Mouse (Mus musculus) R1 (cell line): ENCODE results near the gene Tnfrsf25.
A peak's percentile ranks its signal among the peaks of the same experiment; 100 is the strongest.

Source experiments
- DNase-seq: peaks from one replicate; pipeline ENCODE4 v3.0.0-alpha.2; 2018; ENCODE audit warnings: low read depth, low spot score

The Tnfrsf25 gene

DNA sequence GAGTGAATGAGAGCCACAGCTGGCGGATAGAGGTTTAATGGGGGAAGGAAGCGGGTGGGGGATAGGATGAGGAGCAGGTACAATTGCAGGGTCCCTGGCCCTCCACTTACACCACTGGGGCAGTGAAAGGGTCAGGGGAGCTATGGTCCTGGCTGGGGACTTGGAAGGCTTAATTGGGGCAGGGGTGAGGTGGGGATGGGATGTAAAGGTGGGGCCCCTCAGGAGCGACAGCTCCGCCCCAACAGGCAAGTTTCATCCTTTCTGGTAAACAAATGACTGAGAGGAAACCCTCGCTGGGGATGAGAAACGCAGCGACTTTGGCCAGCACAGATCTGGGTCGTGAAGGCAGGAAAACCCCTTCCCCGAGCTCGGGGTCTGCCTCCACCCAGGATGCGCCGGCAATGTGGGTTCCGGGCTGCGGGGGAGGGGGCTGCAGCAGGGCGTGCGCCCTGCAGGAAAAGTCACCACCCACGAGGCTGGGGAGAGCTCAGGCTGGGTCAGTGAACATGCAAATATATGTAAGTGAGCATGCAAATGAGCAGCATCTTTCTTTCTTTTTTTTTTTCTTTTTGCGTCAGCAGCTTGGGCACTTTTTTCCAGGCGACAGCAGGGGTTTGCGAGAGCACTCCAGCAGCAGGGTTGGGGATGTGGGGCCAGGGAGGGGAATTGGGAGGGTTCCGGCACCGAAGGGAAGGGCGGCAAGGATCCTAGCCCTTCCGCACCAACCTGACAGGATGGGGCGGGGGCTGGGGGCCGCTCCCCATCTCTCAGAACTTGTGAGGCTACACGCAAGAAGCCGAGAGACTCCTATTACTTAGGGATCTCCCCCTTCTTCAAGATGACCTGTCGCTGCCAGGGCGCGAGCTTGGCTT, 4.8 kb downstream of the Tnfrsf25 start:
- peak; percentile 60 for DNase-seq

DNA sequence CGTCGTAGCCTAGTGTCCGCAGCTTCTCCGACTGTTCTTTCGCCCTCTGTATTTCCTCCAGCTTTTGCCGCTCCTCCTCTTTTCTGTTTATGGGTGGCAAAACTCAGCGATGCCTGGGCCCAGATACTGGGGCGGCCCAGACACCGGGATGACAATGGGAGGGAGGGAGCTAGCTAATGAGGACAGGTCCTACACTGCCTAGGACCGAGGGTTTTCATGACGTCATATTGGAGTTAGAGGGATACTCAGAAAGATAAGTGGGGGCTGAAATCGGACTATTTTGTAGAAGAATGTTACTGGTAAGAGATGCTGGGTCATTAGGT, 5.4 kb downstream of the Tnfrsf25 start:
- no peak for DNase-seq

DNA sequence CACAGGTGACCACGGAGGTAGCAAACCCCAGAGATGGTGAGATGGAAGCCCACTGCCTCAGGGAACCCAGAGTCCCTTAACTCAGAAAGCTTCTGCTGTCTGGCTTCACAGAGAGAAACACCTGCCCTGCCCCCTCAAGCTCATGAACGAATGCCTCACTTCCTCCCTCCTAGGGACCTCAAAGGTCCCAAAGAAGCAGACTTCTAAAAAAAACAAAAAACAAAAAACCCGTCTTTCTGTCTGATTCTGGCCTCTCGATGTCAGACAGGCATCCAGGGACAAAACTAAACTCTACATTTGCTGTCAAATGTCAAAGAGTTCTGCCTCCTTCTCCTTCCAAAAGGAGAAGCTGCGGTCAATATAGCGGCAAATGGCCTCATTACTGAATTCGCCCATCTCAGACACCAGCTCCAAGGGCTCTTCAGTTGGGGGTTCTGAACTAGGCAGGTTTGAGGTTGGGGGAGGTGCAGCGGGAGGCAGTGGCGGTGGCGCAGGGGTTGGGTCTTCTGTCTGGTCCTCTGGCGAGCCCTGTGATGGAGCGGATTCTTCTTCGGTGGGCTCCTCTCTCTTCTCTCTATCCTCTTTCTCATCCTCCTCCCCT, 8.7 kb downstream of the Tnfrsf25 start:
- no peak for DNase-seq

DNA sequence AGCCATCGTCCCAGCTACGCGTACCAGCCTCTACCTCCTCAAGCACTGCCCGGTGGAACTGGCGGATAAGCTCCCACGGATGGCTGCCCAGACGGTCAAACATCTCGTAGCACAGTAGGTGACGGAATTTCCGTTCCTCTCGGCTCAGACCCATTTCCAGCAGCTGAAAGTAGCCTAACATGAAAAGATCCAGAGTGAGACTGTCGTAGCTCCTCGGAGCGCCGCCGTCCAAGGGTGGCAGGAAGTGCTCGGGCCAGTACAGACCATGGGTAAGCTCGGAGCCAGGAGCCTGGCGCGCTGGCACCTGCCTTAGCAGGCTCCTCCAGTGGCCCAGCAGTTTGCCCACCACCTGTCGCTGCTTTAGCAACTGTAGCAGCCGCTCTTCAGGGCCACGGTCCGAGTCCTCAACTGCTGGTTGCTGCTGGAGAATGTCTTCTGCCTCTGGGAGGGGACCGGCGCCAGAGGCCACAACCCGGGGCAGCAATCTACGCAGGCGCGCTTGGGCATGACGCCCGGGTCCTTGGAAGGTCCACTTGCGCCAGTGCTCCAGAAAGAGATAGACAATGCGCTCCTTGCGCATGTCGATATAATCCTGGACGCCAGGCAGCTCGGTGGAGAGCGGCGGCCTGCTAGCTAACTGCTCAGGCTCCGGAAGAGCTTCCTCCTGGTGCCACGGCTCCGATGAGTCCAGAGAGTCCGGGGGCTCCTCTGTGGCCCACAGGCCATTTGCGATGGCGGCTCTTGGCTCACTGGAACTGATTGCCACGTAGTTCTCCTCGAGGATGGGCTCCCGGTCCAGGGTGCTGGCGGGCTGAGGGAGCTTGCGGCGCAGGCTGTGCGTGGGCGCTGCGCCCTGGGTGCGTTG, 9.7 kb downstream of the Tnfrsf25 start:
- DNase-seq: peak; percentile 31

DNA sequence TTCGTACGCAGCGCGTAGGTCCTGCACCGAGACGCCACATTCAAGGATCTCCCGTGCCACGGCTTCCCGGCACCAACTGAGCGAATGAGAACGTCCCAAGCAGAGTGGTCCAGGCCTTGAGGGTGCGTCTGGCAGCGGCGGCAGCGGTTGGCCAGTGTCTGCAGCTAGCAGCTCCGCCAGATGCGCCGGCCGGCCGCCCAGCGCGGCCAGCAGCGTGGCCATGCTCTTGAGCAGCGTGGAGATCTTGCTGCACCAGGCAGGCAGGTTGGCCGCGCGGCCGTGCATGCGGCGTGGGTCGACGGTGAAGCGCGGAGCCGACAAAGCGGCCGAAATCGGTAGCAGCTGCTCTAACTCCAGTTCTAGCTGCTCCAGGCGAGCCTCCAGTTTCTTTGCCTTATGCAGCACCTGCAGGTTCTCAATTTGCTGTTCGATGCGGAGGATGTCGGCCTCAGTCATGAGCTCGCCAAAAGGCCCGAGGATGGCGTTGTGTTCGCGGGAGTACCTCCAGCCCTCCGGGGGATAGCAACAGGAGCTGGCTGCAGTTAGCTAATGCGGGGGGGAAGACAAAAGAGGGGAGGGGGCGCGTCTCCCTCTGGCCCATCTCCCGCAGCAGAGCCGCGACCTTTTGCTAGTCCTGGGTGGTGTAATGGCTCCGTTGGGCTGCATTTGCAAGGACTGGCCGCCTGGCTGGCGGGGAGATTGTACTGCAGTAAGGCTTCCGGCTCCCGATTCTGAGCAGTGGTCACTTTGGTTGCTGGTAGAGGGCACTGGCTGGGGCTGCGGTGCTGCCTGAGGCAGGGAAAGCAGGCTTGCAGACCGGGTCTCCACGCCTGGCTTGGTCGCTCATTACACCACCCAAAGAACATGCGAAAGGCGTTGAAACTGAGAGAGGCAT, 10.5 kb downstream of the Tnfrsf25 start:
- DNase-seq: peak; percentile 46

DNA sequence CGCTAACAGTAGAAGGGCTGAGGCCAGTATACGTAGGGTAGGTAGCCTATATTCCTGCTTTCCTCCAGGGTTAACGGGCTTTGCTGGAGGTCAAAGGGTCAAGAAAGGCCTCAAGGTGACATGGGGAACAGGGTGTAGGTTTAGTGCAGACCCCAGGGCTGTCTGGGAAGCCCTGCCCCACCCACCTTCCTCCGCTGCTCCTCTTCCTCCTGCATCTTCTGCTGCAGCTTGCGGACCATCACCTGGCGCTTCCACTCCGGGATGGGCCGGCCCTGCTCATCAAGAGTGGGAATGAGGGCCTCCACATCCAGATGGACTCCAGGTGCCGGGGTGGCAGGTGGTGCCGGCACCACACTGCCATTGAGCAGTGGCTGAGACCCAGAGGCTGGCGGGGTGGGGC, 12.2 kb downstream of the Tnfrsf25 start:
- no peak for DNase-seq

DNA sequence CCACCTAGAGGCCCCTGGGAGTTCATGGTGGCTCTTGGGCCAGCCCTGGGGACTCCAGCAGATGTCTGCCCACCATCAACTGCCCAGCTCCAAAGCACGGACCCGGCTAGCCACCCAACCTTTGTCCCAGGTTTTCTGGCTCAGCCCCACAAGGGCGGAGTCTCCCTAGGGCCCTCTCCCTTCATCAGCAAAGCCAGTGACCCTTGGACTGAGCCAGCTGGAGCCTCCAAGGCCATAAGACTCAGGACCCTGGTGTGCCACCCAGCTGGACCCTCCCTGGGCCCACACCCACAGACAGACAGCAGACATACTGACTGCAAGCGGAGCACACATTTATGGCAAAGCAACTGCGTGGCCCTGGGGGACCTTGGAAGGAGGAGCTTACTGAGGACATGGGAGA, 13.1 kb downstream of the Tnfrsf25 start:
- DNase-seq: no peak

DNA sequence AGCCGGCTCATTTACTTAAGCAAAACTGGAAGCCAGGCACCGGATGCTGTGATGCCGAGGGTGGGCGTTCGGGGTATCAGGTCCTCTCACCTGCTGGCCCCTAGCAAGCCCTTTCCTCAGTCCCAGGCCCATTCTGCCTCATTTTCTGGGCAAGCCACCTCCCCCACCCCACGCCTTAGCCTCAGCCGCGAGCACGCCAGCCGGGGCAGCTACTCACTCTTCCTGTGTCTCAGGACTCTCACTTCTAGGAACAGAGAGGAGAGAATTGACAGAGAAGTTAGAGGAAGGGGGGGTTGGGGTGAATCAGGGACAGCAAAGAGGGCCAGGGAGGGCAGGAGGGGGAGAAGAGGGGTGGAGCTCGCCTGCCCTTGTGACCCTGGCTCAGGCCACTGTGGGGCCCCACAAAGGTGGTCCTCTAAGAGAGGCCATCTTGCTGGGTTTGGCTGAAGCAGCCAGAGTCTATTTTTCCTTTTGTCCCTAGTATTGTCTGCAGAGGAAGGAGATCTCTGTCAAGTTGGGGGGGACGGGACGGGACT, 13.7 kb downstream of the Tnfrsf25 start:
- DNase-seq: no peak

DNA sequence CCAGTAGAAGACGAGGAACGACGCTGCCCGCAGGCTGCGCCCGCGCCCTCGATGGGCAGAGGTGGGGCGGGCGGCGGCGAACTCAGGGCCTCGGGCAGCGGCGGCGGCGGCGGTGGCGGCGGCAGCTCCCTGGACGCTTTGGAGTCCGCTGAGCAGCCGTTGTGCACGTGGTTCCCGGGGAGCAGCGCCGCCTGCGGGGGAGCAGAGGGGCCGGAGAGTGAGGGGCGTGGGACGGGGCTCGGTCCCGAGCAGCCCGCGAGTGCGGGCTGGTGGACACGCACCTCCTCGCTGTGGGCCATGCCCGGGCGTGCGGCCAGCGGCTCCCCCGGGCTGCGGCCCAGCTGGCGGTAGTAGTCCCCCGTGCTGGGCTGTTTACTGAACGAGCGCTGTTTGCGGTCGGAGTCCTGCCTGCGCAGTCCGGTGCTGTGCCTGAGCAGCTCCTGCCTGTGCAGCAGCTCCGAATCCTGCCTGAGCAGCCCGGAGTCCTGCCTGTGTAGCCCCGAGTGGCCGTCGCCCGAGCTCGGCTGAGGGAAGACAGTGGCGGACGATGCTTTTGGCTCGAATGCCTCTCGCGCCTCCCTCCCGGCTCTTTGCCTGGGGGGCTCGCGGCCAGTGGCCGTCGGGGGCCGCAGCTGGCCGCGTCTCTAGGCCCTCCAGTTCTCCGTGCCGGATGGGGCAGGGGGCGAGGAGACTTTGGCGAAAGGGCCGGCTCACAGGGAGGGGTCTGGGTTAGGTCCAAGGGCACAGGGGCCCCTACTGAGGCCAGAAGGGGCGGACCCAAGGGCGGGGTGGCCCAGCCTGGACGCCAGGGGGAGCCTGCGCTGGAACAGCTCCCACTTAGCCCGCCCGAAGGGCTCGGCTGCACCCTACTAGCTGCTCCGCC, 15.3 kb downstream of the Tnfrsf25 start:
- peak; percentile 60 for DNase-seq

DNA sequence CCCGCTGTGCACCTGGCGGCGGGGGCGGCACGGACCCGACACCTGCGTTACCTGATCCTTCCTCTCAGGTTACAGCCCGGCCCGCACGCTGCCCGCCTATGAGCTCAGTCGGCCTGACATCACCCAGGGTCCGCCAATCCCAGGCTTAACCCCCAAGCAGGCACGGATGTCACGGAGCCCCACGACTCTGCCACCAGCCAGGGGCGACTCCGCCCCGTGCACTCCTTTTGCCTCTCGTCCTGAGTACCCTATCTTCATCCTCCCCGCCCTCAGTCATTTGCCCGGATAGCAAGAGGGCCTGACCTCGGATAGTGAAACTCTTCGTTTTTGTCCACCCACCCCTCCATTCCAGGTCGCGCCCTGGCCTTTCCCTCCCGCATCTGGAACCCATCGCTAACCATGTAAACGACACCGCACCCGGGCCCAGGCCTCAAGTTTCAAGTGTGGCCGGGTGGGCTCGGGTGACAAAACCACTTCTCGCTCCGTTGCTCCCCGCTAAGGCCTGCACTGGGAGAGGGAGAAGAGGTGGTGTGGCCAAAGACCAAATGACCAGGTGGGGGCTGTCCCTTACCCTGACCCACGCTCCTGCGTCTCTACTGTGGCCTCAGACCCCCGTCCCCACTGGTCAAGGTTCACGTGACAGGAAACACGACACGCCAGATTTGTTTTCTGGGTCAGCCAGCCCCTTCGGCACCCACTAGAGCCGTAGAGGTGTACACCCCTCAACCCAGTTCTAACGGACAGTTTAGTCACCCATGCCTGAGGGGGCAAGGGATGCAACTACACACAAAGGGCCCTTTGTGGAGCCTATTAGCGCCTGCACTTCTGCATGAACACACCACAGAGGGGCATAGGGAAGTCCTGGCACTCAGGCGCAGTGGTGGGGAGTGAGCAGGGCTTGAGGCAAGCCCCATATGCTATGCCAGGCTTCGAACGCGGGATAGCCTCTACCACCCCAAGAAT, 16.4 kb downstream of the Tnfrsf25 start:
- DNase-seq: peak; percentile 31

DNA sequence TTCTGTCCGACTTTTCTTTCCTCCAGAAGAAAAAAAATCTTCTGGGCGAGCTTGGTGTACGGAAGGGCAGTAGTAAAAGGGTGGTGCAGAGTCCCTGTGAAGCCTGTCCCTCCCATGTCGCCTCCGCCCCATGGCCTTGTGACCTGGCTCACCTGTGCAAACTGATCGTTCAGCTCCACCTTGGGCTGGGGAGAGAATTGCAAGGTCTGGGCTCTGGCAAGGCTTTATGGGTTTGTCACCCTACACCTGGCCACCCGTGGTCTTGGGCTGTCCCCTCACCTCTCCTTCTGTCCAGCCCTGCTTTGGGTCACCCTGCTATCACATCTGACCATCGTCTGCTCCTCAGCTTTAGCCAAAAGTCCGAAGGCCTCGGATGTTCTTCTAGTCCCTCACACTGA, 17.0 kb downstream of the Tnfrsf25 start:
- no peak for DNase-seq

DNA sequence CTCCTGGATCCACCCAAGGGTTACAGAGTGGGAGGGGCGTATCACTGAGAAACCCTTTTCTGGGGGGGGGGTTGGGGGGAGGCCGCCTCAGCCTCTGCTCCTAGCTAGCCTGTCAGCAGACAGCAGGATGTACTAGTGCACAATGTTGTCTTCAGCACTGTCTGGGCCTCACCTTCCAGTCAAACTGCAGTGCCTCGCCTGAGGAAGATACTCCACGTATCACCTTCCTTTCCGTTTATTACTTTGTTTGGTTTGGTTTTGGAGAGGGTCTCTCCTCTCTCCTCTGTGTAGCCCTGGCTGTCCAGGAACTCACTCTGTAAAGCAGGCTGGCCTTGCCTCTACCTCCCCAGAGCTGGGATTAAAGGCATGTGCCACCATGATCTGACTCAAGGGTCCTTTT, 17.5 kb downstream of the Tnfrsf25 start:
- no peak for DNase-seq

DNA sequence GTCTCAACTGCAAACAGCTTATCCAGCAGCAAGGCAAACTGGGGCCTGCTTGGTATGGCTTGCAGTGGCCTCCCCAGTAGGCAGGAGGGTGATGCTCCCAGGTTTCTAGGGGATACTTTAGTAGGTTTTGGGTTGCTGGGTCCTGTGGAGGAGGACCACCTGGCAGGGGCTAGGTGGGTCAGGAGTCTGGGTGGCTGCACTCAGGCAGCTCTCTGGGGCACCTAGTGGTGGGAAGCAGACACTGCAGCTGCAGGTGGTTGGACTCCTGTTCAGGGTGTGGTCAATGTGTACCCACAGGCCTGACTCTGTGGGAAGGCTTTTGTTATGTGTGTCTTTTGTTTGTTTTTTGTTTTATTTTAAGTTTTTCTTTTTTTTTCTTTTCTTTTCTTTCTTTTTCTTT, 18.8 kb downstream of the Tnfrsf25 start:
- peak; percentile 85 for DNase-seq

DNA sequence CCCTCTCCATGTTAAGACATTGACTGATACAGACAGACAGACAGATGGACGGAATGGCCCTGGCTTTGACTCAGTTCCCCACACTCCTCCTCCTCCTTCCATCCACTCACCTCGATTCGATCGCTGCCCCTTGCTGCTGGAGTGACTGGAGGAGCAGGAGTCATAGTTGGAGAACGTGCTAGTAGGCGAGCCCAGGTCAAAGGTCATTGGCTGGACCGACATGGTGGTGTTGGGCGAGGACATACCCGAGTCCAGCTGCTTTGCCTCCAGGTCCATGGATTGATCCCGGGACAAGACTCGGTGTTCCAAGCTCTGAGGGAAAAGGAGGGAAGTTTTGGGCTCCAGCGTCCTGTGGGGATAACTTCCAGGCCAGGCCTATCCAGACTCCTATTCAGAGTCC, 19.6 kb downstream of the Tnfrsf25 start:
- no peak for DNase-seq

DNA sequence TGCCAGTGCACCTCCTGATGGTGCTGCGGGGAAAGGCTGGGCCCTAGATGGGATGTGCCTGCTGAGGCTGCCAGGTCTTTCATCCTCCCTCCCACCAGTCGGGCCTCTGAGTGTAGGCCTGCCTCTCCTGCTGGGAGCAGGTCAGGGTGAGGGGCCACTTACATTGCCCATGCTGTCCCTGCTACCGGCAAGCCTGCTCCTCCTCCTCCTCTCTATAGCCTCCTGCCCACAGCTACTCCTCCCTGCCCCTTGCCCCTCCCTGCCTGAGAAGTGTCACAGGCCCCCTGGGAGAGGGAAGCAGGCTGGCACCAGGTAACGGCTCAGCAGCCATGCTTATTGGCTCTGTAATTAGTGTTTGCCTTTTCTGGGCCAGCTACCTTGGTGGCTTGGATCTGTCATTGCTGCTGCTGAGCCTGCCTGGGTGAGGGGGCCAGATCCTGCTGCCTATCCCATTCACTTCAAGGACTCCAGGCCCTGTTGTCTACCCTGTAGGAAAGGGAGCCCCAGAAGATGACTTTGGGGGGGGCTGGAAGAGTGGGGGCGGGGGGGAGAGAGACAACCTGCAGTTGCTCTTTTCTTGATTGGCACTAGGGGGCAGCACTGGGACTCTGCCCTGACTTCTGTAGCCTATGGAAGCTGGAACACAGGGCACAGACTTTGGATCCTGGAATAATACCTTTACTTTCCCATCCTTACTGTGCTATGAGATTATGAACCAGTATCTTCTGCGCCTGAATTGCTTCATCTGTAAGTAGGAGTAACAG, 20.6 kb downstream of the Tnfrsf25 start:
- DNase-seq: peak; percentile 67

DNA sequence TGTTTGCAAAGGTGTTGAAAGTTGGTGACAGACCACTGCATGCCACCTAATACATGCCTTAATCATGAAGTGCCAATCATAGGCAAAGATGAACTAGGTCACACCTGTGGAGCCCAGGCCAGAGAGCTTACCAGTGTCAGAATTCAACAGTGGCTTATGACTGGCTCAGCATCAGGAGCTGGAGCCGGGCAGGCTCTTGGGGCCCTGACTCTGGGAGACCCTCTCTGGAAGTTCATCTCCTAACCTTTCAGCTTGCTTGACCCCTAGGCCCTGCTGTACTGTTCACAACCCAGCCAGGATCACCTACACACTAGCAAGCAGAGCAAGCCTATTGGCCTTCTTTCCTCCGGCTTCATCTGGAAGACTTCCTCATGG, 21.1 kb downstream of the Tnfrsf25 start:
- DNase-seq: no peak

DNA sequence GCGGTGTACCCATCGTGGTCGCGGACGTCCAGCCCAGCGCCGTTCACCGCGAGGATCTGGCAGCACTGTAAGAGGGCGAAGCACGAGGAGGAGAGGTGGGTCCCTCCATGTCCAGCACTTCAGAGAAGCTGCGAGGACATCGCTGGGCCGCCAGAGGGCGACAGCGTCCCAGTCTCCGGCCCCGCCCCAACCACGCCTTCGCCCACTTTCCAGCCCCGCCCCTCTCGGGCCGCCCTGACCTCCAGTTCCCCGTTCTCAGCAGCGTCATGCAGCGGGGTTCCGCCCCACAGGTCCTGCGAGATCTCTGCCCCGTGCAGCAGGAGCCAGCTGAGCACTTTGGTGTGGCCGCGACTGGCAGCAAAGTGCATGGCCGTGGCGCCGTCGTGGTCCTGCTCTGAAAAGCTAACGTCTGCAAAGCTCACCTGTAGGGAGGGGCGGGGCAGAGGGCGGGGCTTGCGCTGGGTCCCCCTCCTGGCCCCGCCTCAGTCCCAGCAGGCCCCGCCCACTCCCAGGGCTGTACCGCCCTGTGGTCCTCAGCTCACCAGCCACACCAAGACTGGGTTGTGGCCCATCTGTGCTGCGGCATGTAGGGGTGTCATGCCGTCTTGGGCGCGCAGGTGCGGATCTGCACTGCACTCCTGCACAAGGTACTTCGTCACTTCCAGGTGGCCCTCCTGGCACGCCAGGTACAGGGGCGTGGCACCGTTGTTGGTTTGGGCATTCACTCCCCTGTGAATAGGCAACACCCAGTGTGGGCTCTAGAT, 22.9 kb downstream of the Tnfrsf25 start:
- DNase-seq: peak; percentile 85

DNA sequence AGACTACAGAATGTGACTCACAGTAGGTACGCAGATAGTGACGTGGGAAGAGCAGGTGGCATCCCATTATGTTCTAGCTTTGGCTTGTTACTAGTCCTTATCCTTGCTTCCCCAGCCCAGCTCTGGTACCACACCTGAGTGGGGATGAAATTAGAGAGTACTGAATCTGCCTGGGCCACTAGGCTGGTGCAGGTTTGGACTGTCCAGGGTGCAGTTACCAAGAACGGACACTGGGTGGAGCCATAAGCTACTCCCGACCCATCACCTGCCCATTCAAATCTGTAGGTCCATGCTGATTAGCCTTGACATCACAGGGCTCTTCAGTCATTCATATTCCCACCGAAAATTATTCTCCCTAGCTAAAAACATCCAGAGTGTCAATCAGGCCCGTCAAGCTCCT, 24.7 kb downstream of the Tnfrsf25 start:
- DNase-seq: peak; percentile 74
